Mouse (Mus musculus) spleen, embryonic (tissue): Measurements from ENCODE around the gene Grem1.

Source experiments
- CTCF ChIA-PET: fragments of 350-600 bp; sonication (Branson Sonifier 250); formaldehyde crosslinking; loops from one replicate; lab custom pipeline; 2022; lab: Charles Lee

The Grem1 gene

DNA sequence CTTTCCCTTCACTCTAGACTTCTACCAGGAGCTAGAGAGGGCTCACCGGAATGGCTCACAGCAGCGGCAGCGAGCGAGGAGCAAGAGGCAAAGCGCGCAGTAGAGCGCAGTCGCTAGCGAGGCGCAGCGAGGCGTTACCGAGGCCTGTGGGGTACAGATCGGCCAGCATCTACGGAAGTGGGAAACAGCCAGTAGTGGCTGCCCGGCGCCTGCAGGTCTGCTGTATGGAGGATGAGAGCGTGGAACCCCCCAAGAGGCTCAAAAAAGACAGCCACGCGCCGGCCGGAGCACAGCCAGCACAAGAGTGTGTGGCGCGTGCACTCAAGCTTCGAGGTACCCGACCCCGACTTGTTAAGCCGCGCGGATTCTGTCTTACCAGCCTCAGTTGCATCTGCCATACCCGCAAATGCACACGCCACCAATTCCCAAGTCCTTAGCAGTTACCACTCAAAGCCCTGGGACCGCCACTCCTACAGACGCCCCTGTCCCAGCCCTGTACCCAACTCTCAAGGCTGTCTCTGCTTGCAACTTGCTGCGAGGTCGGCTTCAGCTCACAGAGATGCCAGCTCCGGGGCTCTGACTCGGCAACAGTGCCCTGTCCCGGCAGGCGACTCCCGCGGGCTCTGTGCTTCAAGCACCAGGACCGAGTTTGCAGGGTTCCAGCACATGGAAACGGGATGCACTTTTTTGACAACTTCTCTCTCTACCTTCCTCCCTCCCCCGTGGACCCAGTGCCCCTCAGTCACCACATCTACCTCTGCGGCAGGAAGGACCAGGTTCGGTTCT is 728 bp downstream of the Grem1 start:
- CTCF ChIA-PET: interaction anchor here (0.6 kb wide), 1 partner anchor 20 kb away, joined by 3 read pairs; no protein-coding TSS in a partner anchor

GRCm38 (mm10) chr2:113756924-113757524 is 1.4 kb downstream of the Grem1 start:
- CTCF ChIA-PET: interaction anchor here (0.6 kb wide), 1 partner anchor 21 kb away, joined by 3 read pairs; no protein-coding TSS in a partner anchor

- CTCF ChIA-PET: no interaction called here
Measured at GRCm38 (mm10) chr2:113749721-113750120, 8.7 kb downstream of the Grem1 start.

DNA sequence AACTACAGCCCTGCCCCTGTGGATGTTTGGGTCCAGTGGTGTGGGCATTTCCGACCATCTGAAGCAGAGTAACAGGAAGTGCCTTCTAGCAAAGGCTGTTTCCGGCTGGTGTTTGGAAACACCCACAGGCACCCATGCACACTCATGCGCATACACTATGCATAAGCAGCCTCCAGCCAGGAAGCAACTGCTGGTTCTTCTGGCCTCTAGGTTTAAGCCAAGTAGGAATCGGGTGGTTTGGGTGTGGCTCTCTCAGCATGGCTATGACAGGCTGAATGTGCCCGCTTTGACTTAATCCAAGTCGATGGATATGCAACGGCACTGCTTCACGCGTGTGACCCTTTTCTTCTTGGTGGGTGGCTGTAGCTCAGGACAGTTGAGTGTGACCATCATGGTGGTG is 9.1 kb downstream of the Grem1 start:
- CTCF ChIA-PET: no interaction called here

- CTCF ChIA-PET: no interaction called here
Measured at GRCm38 (mm10) chr2:113728581-113728980, 29.9 kb downstream of the Grem1 start.

DNA sequence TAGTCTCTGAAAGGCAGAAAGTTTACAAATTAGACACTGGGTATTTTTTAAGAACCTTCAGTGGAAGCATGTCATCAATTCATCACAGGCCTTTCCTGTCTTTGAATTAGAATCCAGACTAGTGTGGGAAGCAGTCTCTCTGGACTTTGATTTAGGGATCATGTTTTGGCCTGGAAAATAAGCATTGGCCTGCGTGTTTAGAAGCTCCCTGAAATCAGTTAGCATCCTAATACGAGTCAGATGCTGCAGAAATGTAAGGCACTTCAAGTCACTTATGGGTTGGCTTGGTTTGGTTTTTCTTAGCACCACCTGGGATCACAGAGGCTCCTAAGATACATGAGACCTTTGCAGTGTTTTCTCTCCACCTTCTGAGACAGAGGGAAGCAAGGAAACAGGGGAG is 43.6 kb downstream of the Grem1 start:
- CTCF ChIA-PET: no interaction called here

GRCm38 (mm10) chr2:113713406-113713805 is 45.0 kb downstream of the Grem1 start:
- CTCF ChIA-PET: no interaction called here

DNA sequence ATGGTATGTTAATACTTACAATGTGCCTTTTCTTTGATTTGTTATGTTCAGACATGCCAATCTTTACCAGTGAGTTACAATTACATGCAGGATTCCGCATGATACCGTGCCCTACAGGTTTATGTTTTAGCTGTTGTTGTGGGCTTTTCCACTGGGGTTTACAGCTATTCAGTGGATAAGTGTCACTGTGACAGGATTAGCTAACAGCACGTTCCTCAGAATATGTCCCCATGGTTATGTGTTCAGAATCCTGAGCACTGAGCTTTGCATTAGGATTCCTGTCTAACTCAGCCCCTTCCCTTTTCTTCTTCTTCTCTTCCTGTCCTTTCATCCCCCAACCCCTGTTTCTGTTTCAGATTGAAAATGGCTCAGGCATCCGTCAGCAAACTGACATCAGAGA is 50.9 kb downstream of the Grem1 start:
- CTCF ChIA-PET: no interaction called here

- CTCF ChIA-PET: no interaction called here
Measured at GRCm38 (mm10) chr2:113701507-113701906, 56.9 kb downstream of the Grem1 start.

- CTCF ChIA-PET: interaction anchor here (0.5 kb wide), 1 partner anchor 41 kb away, joined by 3 read pairs; no protein-coding TSS in a partner anchor
Measured at GRCm38 (mm10) chr2:113696647-113697046, 61.8 kb downstream of the Grem1 start.

DNA sequence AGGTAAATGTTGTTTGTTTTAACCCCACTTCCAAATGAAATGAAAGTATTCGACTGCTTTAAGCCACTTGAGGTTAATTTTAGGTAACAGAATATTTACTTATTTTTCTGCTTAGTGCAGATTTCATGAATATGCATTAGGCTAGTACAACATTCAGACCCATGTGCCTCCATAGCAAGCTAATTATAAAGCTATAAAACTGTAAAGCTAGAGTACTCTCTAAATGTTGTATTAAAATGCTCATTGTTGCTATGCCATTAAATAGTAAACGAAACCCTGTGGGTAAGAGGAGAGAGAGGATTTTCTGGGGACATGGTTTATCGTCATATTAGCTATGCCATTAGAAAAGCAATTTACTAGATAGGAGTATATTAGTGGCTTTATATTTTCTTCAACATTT is 62.2 kb downstream of the Grem1 start:
- CTCF ChIA-PET: interaction anchor here (0.5 kb wide), 1 partner anchor 41 kb away, joined by 3 read pairs; no protein-coding TSS in a partner anchor
